Mouse (Mus musculus): ENCODE results near the gene Npy4r. TPM values are rescaled to one million over a fixed set of nuclear protein-coding genes. Genes with fewer than 3 reads are reported as not detected.

Gene Npy4r
- not detected for polyA plus RNA-seq (2015; fragmentation: Illumina TruSeq; extraction: RNeasy Lipid Tissue Mini Kit (QIAGEN cat#74804); ENCODE audit: insufficient read depth, low replicate concordance)

GRCm38 (mm10) chr14:34152342-34152741 is at the start of gene Npy4r:
Gene Npy4r (minus strand): TSS chr14:34152489.

GRCm38 (mm10) chr14:34201231-34202035 is 49.1 kb upstream of the Npy4r start, which contains the start of gene Gprin2:
Gene Gprin2 (minus strand): TSS chr14:34201653.

GRCm38 (mm10) chr14:34102601-34103000 is 49.7 kb downstream of the Npy4r start, which contains the start of gene A630023A22Rik:
Gene A630023A22Rik (minus strand): TSS chr14:34102754.

Other genes with a start within 250 kb of the Npy4r start
- gene Gdf10, start 228.9 kb downstream of the Npy4r start, polyA plus RNA-seq (2015; fragmentation: Illumina TruSeq; extraction: RNeasy Lipid Tissue Mini Kit (QIAGEN cat#74804); ENCODE audit: insufficient read depth, low replicate concordance) = 6.9 TPM
- 0.07 TPM for gene Gdf2, start 211.4 kb downstream of the Npy4r start, polyA plus RNA-seq (2015; fragmentation: Illumina TruSeq; extraction: RNeasy Lipid Tissue Mini Kit (QIAGEN cat#74804); ENCODE audit: insufficient read depth, low replicate concordance)
- not detected for gene Rbp3, start 198.5 kb downstream of the Npy4r start, polyA plus RNA-seq (2015; fragmentation: Illumina TruSeq; extraction: RNeasy Lipid Tissue Mini Kit (QIAGEN cat#74804); ENCODE audit: insufficient read depth, low replicate concordance)
- 0.06 TPM for gene Zfp488, start 173.7 kb downstream of the Npy4r start, polyA plus RNA-seq (2015; fragmentation: Illumina TruSeq; extraction: RNeasy Lipid Tissue Mini Kit (QIAGEN cat#74804); ENCODE audit: insufficient read depth, low replicate concordance)
- not detected for gene Gm30083, start 137.3 kb downstream of the Npy4r start, polyA plus RNA-seq (2015; fragmentation: Illumina TruSeq; extraction: RNeasy Lipid Tissue Mini Kit (QIAGEN cat#74804); ENCODE audit: insufficient read depth, low replicate concordance)
- gene Gm5460, start 135.7 kb downstream of the Npy4r start, polyA plus RNA-seq (2015; fragmentation: Illumina TruSeq; extraction: RNeasy Lipid Tissue Mini Kit (QIAGEN cat#74804); ENCODE audit: insufficient read depth, low replicate concordance) = not detected
- gene Antxrl, start 99.8 kb downstream of the Npy4r start, polyA plus RNA-seq (2015; fragmentation: Illumina TruSeq; extraction: RNeasy Lipid Tissue Mini Kit (QIAGEN cat#74804); ENCODE audit: insufficient read depth, low replicate concordance) = not detected
- gene Anxa8, start 66.5 kb downstream of the Npy4r start, polyA plus RNA-seq (2015; fragmentation: Illumina TruSeq; extraction: RNeasy Lipid Tissue Mini Kit (QIAGEN cat#74804); ENCODE audit: insufficient read depth, low replicate concordance) = 0.48 TPM
- gene A630023A22Rik, start 49.7 kb downstream of the Npy4r start, polyA plus RNA-seq (2015; fragmentation: Illumina TruSeq; extraction: RNeasy Lipid Tissue Mini Kit (QIAGEN cat#74804); ENCODE audit: insufficient read depth, low replicate concordance) = not detected
- 0.14 TPM for gene Gprin2, start 49.2 kb upstream of the Npy4r start, polyA plus RNA-seq (2015; fragmentation: Illumina TruSeq; extraction: RNeasy Lipid Tissue Mini Kit (QIAGEN cat#74804); ENCODE audit: insufficient read depth, low replicate concordance)
- gene Syt15, start 67.1 kb upstream of the Npy4r start, polyA plus RNA-seq (2015; fragmentation: Illumina TruSeq; extraction: RNeasy Lipid Tissue Mini Kit (QIAGEN cat#74804); ENCODE audit: insufficient read depth, low replicate concordance) = 3.2 TPM
- gene Shld2, start 158.0 kb upstream of the Npy4r start, polyA plus RNA-seq (2015; fragmentation: Illumina TruSeq; extraction: RNeasy Lipid Tissue Mini Kit (QIAGEN cat#74804); ENCODE audit: insufficient read depth, low replicate concordance) = 16.9 TPM
- gene Glud1, start 158.2 kb upstream of the Npy4r start, polyA plus RNA-seq (2015; fragmentation: Illumina TruSeq; extraction: RNeasy Lipid Tissue Mini Kit (QIAGEN cat#74804); ENCODE audit: insufficient read depth, low replicate concordance) = 213 TPM
- not detected for gene Fam25c, start 202.9 kb upstream of the Npy4r start, polyA plus RNA-seq (2015; fragmentation: Illumina TruSeq; extraction: RNeasy Lipid Tissue Mini Kit (QIAGEN cat#74804); ENCODE audit: insufficient read depth, low replicate concordance)
- gene Sncg, start 222.3 kb upstream of the Npy4r start, polyA plus RNA-seq (2015; fragmentation: Illumina TruSeq; extraction: RNeasy Lipid Tissue Mini Kit (QIAGEN cat#74804); ENCODE audit: insufficient read depth, low replicate concordance) = 2.2 TPM
- 14.9 TPM for gene Mmrn2, start 223.0 kb upstream of the Npy4r start, polyA plus RNA-seq (2015; fragmentation: Illumina TruSeq; extraction: RNeasy Lipid Tissue Mini Kit (QIAGEN cat#74804); ENCODE audit: insufficient read depth, low replicate concordance)